Mouse (Mus musculus) layer of hippocampus, adult 9-10 months (tissue): Measurements from ENCODE around the gene Gm6358.
"Not testable (repeated sequence)": the region's sequence is repeated elsewhere in the genome, so short reads cannot be mapped to it uniquely, and the experiment has no call there.

Experiments
- DNase-seq: peaks from one replicate; pipeline ENCODE4 v3.0.0; 2022; ENCODE audit warnings: low spot score

The Gm6358 gene

GRCm38 (mm10) chr16:89140551-89140950, at the start of gene Gm6358:
Gene Gm6358, plus strand, starts transcription at chr16:89140851.
- DNase-seq, result no peak

DNA sequence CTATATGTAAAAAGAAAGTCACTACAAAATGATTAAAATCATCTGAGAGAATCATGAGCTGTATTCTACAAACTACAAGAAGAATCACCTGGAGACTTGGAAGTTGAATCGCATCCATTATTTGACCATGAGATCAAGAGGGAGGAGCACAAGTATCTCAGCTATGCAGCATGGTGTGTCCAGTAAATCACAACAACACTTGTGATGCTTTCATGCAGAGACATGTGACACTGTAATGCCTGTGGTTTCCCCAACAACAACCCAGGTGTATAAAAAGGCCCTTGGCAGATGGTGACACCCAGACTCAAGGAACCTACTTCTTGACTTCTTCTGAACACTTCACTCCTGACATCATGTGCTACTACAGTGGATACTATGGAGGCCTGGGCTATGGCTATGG, 10.1 kb downstream of the Gm6358 start, which contains the start of gene Gm10061:
Gm10061 (plus strand) TSS at position 301 of the 400 bp plus-strand sequence.
- DNase-seq, result no peak

DNA sequence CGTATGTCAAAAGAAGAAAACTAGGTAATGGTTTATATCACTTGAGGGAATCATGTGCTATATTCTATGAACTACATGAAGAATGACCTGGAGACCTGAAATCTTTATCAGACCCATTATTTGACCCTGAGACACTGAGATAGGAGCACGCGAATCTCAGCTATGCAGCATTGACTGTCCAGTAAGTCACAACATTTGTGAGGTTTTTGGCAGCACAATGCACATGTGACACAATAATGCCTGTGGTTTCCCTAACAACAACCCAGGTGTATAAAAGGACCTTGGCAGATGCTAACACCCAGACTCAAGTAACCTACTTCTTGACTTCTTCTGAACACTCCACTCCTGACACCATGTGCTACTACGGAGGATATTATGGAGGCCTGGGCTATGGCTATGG, 17.0 kb downstream of the Gm6358 start, which contains the start of gene Gm9789:
Gm9789 (plus strand) TSS at position 301 of the 400 bp plus-strand sequence.
- no peak for DNase-seq

- DNase-seq, result not testable (repeated sequence)
These were observed 28.5 kb downstream of the Gm6358 start, which contains the start of gene Gm7735 for GRCm38 (mm10) chr16:89169190-89169589. Gene Gm7735, plus strand, starts transcription at chr16:89169490.

- DNase-seq, result no peak
These were observed 33.8 kb downstream of the Gm6358 start, which contains the start of gene 1110057P08Rik for GRCm38 (mm10) chr16:89174435-89174834. Gene 1110057P08Rik, plus strand, starts transcription at chr16:89174735.

GRCm38 (mm10) chr16:89188621-89189020, 48.0 kb downstream of the Gm6358 start:
- no peak for DNase-seq
